Mouse (Mus musculus): ENCODE data around the gene Arfgap3.
"Not testable (repeated sequence)": the region's sequence is repeated elsewhere in the genome, so short reads cannot be mapped to it uniquely, and the experiment has no call there.

Gene Arfgap3

GRCm38 (mm10) chr15:83293706-83294645 lies 56.1 kb downstream of the Arfgap3 start:
- DNase-seq (ENCODE audit: extremely low spot score): no peak

GRCm38 (mm10) chr15:83293144-83293543 lies 56.9 kb downstream of the Arfgap3 start:
- DNase-seq (ENCODE audit: extremely low spot score): no peak

GRCm38 (mm10) chr15:83292261-83293056 lies 57.6 kb downstream of the Arfgap3 start:
- DNase-seq (ENCODE audit: extremely low spot score): no peak

- no peak for DNase-seq (ENCODE audit: extremely low spot score)
These were observed 59.1 kb downstream of the Arfgap3 start for GRCm38 (mm10) chr15:83290899-83291298.

GRCm38 (mm10) chr15:83284828-83285227 lies 65.2 kb downstream of the Arfgap3 start:
- DNase-seq (ENCODE audit: extremely low spot score): no peak

- no peak for DNase-seq (ENCODE audit: extremely low spot score)
These were observed 67.7 kb downstream of the Arfgap3 start for GRCm38 (mm10) chr15:83282397-83282796.

- DNase-seq (ENCODE audit: extremely low spot score): no peak
These were observed 68.7 kb downstream of the Arfgap3 start for GRCm38 (mm10) chr15:83281303-83281702.

- no peak for DNase-seq (ENCODE audit: extremely low spot score)
These were observed 71.5 kb downstream of the Arfgap3 start for GRCm38 (mm10) chr15:83278579-83278978.

GRCm38 (mm10) chr15:83277451-83277850 lies 72.6 kb downstream of the Arfgap3 start:
- DNase-seq (ENCODE audit: extremely low spot score): no peak

GRCm38 (mm10) chr15:83274237-83274636 lies 75.8 kb downstream of the Arfgap3 start:
- DNase-seq (ENCODE audit: extremely low spot score): not testable (repeated sequence)

GRCm38 (mm10) chr15:83273017-83273416 lies 77.0 kb downstream of the Arfgap3 start:
- no peak for DNase-seq (ENCODE audit: extremely low spot score)

- DNase-seq (ENCODE audit: extremely low spot score): not testable (repeated sequence)
These were observed 78.8 kb downstream of the Arfgap3 start for GRCm38 (mm10) chr15:83271221-83271620.

GRCm38 (mm10) chr15:83269985-83270384 lies 80.1 kb downstream of the Arfgap3 start:
- DNase-seq (ENCODE audit: extremely low spot score): not testable (repeated sequence)

GRCm38 (mm10) chr15:83268428-83268827 lies 81.6 kb downstream of the Arfgap3 start:
- not testable (repeated sequence) for DNase-seq (ENCODE audit: extremely low spot score)

GRCm38 (mm10) chr15:83265269-83265668 lies 84.8 kb downstream of the Arfgap3 start:
- no peak for DNase-seq (ENCODE audit: extremely low spot score)

GRCm38 (mm10) chr15:83263405-83263804 lies 86.6 kb downstream of the Arfgap3 start:
- no peak for DNase-seq (ENCODE audit: extremely low spot score)

- DNase-seq (ENCODE audit: extremely low spot score): no peak
These were observed 92.1 kb downstream of the Arfgap3 start for GRCm38 (mm10) chr15:83257906-83258305.

- DNase-seq (ENCODE audit: extremely low spot score): no peak
These were observed 93.6 kb downstream of the Arfgap3 start for GRCm38 (mm10) chr15:83256491-83256890.

- no peak for DNase-seq (ENCODE audit: extremely low spot score)
These were observed 94.1 kb downstream of the Arfgap3 start for GRCm38 (mm10) chr15:83255944-83256343.

GRCm38 (mm10) chr15:83255191-83255782 lies 94.8 kb downstream of the Arfgap3 start:
- no peak for DNase-seq (ENCODE audit: extremely low spot score)

GRCm38 (mm10) chr15:83254372-83255070 lies 95.5 kb downstream of the Arfgap3 start:
- DNase-seq (ENCODE audit: extremely low spot score): no peak
